Mouse (Mus musculus) CH12.LX (cell line): Measurements from ENCODE around the gene Shisa4. TPM values are rescaled to one million over a fixed set of nuclear protein-coding genes. Genes with fewer than 3 reads are reported as not detected.

Experiments
- DNase-seq: peaks from one replicate; pipeline ENCODE4 v3.0.0-alpha.2; 2013; ENCODE audit errors: extremely low read depth
- H3K27ac ChIP-seq: 2 replicates; pipeline ENCODE4 v1.5.1; 2012; ENCODE audit warnings: low read depth, mild to moderate bottlenecking, control low read depth, moderate library complexity; ENCODE audit not compliant: insufficient read depth
- H3K27me3 ChIP-seq: replicated peaks from 2 replicates; pipeline ENCODE3; 2012; ENCODE audit warnings: inconsistent platforms
- H3K36me3 ChIP-seq, 2 experiments: replicated peaks in 1 of 2; 2 replicates each; pipeline versions ENCODE3 to v1.6.1; 2012; ENCODE audit warnings: inconsistent platforms in 1 of 2, low read length in 1 of 2, mild to moderate bottlenecking in 1 of 2, mixed read lengths in 1 of 2, moderate library complexity in 1 of 2; ENCODE audit not compliant: control insufficient read depth in 1 of 2, insufficient read depth in 1 of 2
- H3K4me1 ChIP-seq, 2 experiments: 2 replicates each; pipeline ENCODE4 v1.6.1; 2012; ENCODE audit warnings: inconsistent platforms in 1 of 2, moderate library complexity in 1 of 2; ENCODE audit not compliant: insufficient read depth in 2 of 2, control insufficient read depth in 1 of 2
- H3K4me2 ChIP-seq: 2 replicates; pipeline ENCODE4 v1.6.1; 2012; ENCODE audit warnings: low read depth, mild to moderate bottlenecking, control low read depth; ENCODE audit not compliant: poor library complexity, insufficient read depth, severe bottlenecking
- H3K4me3 ChIP-seq, 3 experiments: fragments of 150-350 bp in 1 of 3; sonication (generic) in 1 of 3; replicated peaks in 1 of 3; 2 replicates each; pipeline versions ENCODE3 to v1.5.1; 2011 to 2012; ENCODE audit warnings: low read depth in 2 of 3, low read length in 2 of 3, mild to moderate bottlenecking in 2 of 3, moderate library complexity in 2 of 3, control low read depth in 1 of 3, improper control_type of control experiment in 1 of 3, inconsistent platforms in 1 of 3, mixed read lengths in 1 of 3; ENCODE audit not compliant: poor library complexity in 1 of 3
- H3K79me2 ChIP-seq: replicated peaks from 2 replicates; pipeline ENCODE4 v1.6.1; 2012; ENCODE audit warnings: mild to moderate bottlenecking, moderate library complexity; ENCODE audit not compliant: control insufficient read depth, poor library complexity, insufficient read depth, severe bottlenecking; ENCODE audit errors: extremely low read depth
- H3K9ac ChIP-seq: 2 replicates; pipeline ENCODE4 v1.6.1; 2012; ENCODE audit warnings: low read depth, mild to moderate bottlenecking, control low read depth, moderate library complexity; ENCODE audit not compliant: insufficient read depth
- H3K9me3 ChIP-seq: replicated peaks from 2 replicates; pipeline ENCODE3; 2012; ENCODE audit warnings: low read length, inconsistent platforms, mixed read lengths
- CHD1 ChIP-seq: IDR thresholded peaks from 2 replicates; pipeline ENCODE4 v1.6.1; 2012; ENCODE audit warnings: low read depth, low read length, improper control_type of control experiment, inconsistent platforms
- CHD2 ChIP-seq: IDR thresholded peaks from 2 replicates; pipeline ENCODE4 v1.6.1; 2011; ENCODE audit warnings: low read length, improper control_type of control experiment
- CTCF ChIP-seq, 2 experiments: IDR thresholded peaks in 1 of 2; conservative IDR thresholded peaks in 1 of 2; 2 replicates each; pipeline ENCODE4 v1.5.1; 2011 to 2012; ENCODE audit warnings: low read depth in 2 of 2, low read length in 2 of 2, improper control_type of control experiment in 1 of 2, inconsistent platforms in 1 of 2, mild to moderate bottlenecking in 1 of 2, moderate library complexity in 1 of 2
- E2F4 ChIP-seq: IDR thresholded peaks from 2 replicates; pipeline ENCODE4 v1.6.1; 2011; ENCODE audit warnings: low read depth, low read length, improper control_type of control experiment; ENCODE audit not compliant: insufficient replicate concordance
- ELF1 ChIP-seq: IDR thresholded peaks from 2 replicates; pipeline ENCODE4 v1.6.1; 2014; ENCODE audit warnings: low read depth, mild to moderate bottlenecking, inconsistent platforms, low read length, improper control_type of control experiment
- EP300 ChIP-seq: IDR thresholded peaks from 2 replicates; pipeline ENCODE4 v1.6.1; 2011; ENCODE audit warnings: low read length, improper control_type of control experiment
- IRF4 ChIP-seq: IDR thresholded peaks from 2 replicates; pipeline ENCODE4 v1.6.1; 2014; ENCODE audit warnings: low read depth, mild to moderate bottlenecking, inconsistent platforms, low read length, improper control_type of control experiment
- JUN ChIP-seq: IDR thresholded peaks from 2 replicates; pipeline ENCODE4 v1.6.1; 2011; ENCODE audit warnings: low read depth, mild to moderate bottlenecking, low read length, improper control_type of control experiment, moderate library complexity; ENCODE audit not compliant: insufficient read depth
- JUND ChIP-seq: conservative IDR thresholded peaks from 2 replicates; pipeline ENCODE4 v1.6.1; 2011; ENCODE audit warnings: low read depth, low read length, improper control_type of control experiment
- MAFK ChIP-seq: IDR thresholded peaks from 2 replicates; pipeline ENCODE4 v1.6.1; 2011; ENCODE audit warnings: low read length, improper control_type of control experiment; ENCODE audit not compliant: insufficient replicate concordance
- MEF2A ChIP-seq: IDR thresholded peaks from 2 replicates; pipeline ENCODE4 v1.6.1; 2014; ENCODE audit warnings: low read depth, mild to moderate bottlenecking, inconsistent platforms, low read length, improper control_type of control experiment, borderline replicate concordance
- MYC ChIP-seq: IDR thresholded peaks from 2 replicates; pipeline ENCODE4 v1.6.1; 2011; ENCODE audit warnings: low read depth, mild to moderate bottlenecking, improper control_type of control experiment, low read length
- NELFE ChIP-seq: IDR thresholded peaks from 2 replicates; pipeline ENCODE4 v1.6.1; 2011; ENCODE audit warnings: low read depth, low read length, improper control_type of control experiment
- NRF1 ChIP-seq: IDR thresholded peaks from 2 replicates; pipeline ENCODE4 v1.6.1; 2014; ENCODE audit warnings: low read depth, mild to moderate bottlenecking, inconsistent platforms, low read length, improper control_type of control experiment, moderate library complexity
- PAX5 ChIP-seq: IDR thresholded peaks from 2 replicates; pipeline ENCODE4 v1.6.1; 2012; ENCODE audit warnings: low read length, inconsistent platforms, mixed read lengths
- POLR2A ChIP-seq: IDR thresholded peaks from 2 replicates; pipeline ENCODE4 v1.6.1; 2011; ENCODE audit warnings: low read depth, mild to moderate bottlenecking, improper control_type of control experiment, low read length
- RAD21 ChIP-seq: IDR thresholded peaks from 2 replicates; pipeline ENCODE4 v1.6.1; 2011; ENCODE audit warnings: low read depth, mild to moderate bottlenecking, low read length, improper control_type of control experiment, moderate library complexity
- RCOR1 ChIP-seq: conservative IDR thresholded peaks from 2 replicates; pipeline ENCODE4 v1.6.1; 2012; ENCODE audit warnings: low read depth, mild to moderate bottlenecking, inconsistent platforms, low read length, improper control_type of control experiment
- SIN3A ChIP-seq: IDR thresholded peaks from 2 replicates; pipeline ENCODE4 v1.6.1; 2012; ENCODE audit warnings: low read length, improper control_type of control experiment, inconsistent platforms
- SMC3 ChIP-seq: IDR thresholded peaks from 2 replicates; pipeline ENCODE4 v1.6.1; 2011; ENCODE audit warnings: low read depth, low read length, improper control_type of control experiment
- TBP ChIP-seq: conservative IDR thresholded peaks from 2 replicates; pipeline ENCODE4 v1.6.1; 2011; ENCODE audit warnings: low read depth, low read length, improper control_type of control experiment
- TCF12 ChIP-seq: IDR thresholded peaks from 2 replicates; pipeline ENCODE4 v1.6.1; 2014; ENCODE audit warnings: low read depth, mild to moderate bottlenecking, inconsistent platforms, low read length, improper control_type of control experiment
- UBTF ChIP-seq: IDR thresholded peaks from 2 replicates; pipeline ENCODE4 v1.6.1; 2012; ENCODE audit warnings: low read depth, mild to moderate bottlenecking, inconsistent platforms, low read length, improper control_type of control experiment, moderate library complexity
- ZC3H11A ChIP-seq: IDR thresholded peaks from 2 replicates; pipeline ENCODE4 v1.6.1; 2012; ENCODE audit warnings: low read depth, mild to moderate bottlenecking, inconsistent platforms, low read length, improper control_type of control experiment
- ZKSCAN1 ChIP-seq: IDR thresholded peaks from 2 replicates; pipeline ENCODE4 v1.6.1; 2012; ENCODE audit warnings: low read depth, inconsistent platforms, low read length, improper control_type of control experiment, borderline replicate concordance
- ZMIZ1 ChIP-seq: IDR thresholded peaks from 2 replicates; pipeline ENCODE4 v1.6.1; 2012; ENCODE audit warnings: low read depth, mild to moderate bottlenecking, inconsistent platforms, low read length, improper control_type of control experiment
- ZNF384 ChIP-seq: IDR thresholded peaks from 2 replicates; pipeline ENCODE4 v1.6.1; 2012; ENCODE audit warnings: low read depth, low read length, improper control_type of control experiment, inconsistent platforms
- dilution Hi-C: fragments of 300-500 bp; cut with MboI; formaldehyde crosslinking; loops from 2 replicates; pipeline ENCODE4 v1.14.3; 2020; ENCODE audit warnings: low sequenced_read_pairs; ENCODE audit not compliant: extremely low pct_unique_long_range_greater_than_20kb, extremely low pct_ligation_motif_present
- in situ Hi-C: fragments of 300-500 bp; cut with MboI; formaldehyde crosslinking; loops from 3 replicates; pipeline ENCODE4 v1.14.3; 2019; ENCODE audit warnings: low sequenced_read_pairs, low pct_ligation_motif_present, low pct_unique_long_range_greater_than_20kb, mixed read lengths
- polyA plus RNA-seq: library from polyadenylated mRNA; unstranded; fragments of >175 nt; gene quantifications from 2 replicates; pipeline ENCODE4 v1.2.1, GENCODE M21; 2012; ENCODE audit warnings: low read depth; ENCODE audit not compliant: insufficient read length
- total RNA-seq, 2 experiments: library from RNA; depleted of rRNA; stranded (reverse); fragments of 300-350 nt in 1 of 2; fragments of >200 nt in 1 of 2; gene quantifications; 2 replicates each; pipeline ENCODE4 v1.2.3; 2012 to 2014

Gene Shisa4
- total and polyA plus RNA-seq, 3 experiments = 0.08 to 0.41 TPM; not detected in 1

DNA sequence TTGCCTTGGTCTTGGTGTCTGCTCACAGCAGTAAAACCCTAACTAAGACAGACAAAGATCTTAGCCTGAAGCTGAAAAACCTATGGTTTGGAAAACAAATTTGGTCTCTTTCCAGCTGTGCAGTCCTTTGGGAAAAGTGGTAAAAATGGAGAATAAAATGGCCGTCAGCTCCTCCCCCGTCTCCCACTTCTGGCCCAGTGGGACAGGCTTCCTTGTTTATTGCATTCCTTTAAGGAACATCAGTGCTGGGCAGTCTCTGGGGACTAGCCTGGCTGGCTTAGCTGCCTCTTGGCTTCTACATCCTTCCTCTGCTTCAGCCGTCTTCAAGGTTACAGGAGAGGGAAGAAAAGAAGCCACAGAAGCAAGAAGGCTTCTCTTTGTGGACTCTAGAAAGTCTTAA, 23.1 kb downstream of the Shisa4 start:
- in situ Hi-C loops = no loop called here
- peaks cover 3% of the 10 kb centered on the region for H3K27me3 ChIP-seq
- no peaks in the 10 kb centered on the region for H3K79me2 ChIP-seq
- H3K4me2 ChIP-seq = no peak overlapping the region
- H3K36me3 ChIP-seq = no peaks in the 10 kb centered on the region
- H3K4me3 ChIP-seq = no peak overlapping the region
- no peak overlapping the region for H3K27ac ChIP-seq
- DNase-seq = no peak
- TF ChIP-seq MEF2A = no peak
- TF ChIP-seq ZMIZ1 = no peak
- TF ChIP-seq NRF1 = no peak
- no peak for TF ChIP-seq CHD1
- TF ChIP-seq ZC3H11A = no peak
- no peak for TF ChIP-seq RCOR1
- TF ChIP-seq TBP = no peak
- TF ChIP-seq JUND = no peak
- TF ChIP-seq TCF12 = no peak
- no peak for TF ChIP-seq UBTF
- no peak for TF ChIP-seq POLR2A
- TF ChIP-seq E2F4 = no peak
- TF ChIP-seq SMC3 = no peak
- no peak for TF ChIP-seq EP300
- no peak for TF ChIP-seq ELF1
- no peak for TF ChIP-seq MAFK
- peaks cover 2% of the 10 kb centered on the region for H3K9me3 ChIP-seq
- dilution Hi-C loops = no loop called here
- H3K9ac ChIP-seq = no peak overlapping the region
- peaks cover 11 to 17% of the 10 kb centered on the region in 2 experiments for H3K4me1 ChIP-seq

DNA sequence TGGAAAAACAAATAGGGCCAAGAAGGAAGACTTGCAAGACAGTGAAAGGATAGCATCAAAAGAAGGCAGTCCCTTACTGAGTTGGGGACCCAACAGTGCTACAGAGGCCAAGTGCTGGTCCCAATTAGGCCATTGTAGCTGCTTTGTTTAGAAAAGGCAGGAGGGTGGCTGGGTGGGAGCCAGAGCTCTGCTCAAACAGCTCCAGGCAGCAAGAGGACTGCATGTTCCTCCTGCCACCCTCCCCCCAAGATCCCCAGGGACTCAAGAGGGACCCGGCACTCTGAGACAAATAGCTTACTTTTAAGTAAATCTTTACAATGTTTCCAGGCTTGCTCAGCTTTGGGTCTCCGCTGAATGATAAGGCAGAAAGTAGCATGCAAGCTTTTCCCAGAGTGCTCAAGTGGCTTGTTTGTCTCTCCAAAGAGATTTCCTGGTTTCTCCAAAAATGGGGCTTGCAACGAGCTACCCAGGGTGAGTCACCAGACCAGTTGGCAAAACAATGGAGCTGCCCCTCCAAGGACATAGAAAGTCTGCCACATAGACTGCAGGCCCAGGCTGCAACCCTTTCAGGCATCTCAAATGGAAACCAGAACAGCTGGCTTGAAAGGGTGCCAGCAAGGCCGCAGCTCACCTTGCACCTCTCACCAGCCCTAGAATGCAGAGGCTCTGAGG, 27.4 kb downstream of the Shisa4 start:
- TF ChIP-seq CTCF (conservative IDR thresholded peaks at IDR 0.05 in 1 of 2, IDR thresholded peaks at IDR 0.05 in 1 of 2; ENCODE audit: low read depth in 2 of 2, low read length in 2 of 2) (no peak), MAFK (no peak), SMC3 (no peak), MYC (no peak), NELFE (no peak), POLR2A (no peak), RAD21 (no peak), IRF4 (no peak), CHD2 (no peak), PAX5 (no peak), SIN3A (no peak), EP300 (no peak), JUN (no peak), ZKSCAN1 (no peak), ELF1 (no peak), TBP (no peak), ZNF384 (no peak), JUND (no peak)
- Histone ChIP-seq H3K27ac (no peak overlapping the region), H3K4me1 (peaks cover 18 to 26% of the 10 kb centered on the region in 2 experiments), H3K79me2 (no peaks in the 10 kb centered on the region), H3K4me2 (no peak overlapping the region), H3K4me3 (no peak overlapping the region), H3K9ac (no peak overlapping the region), H3K9me3 (peaks cover 2% of the 10 kb centered on the region), H3K36me3 (no peaks in the 10 kb centered on the region), H3K27me3 (no peaks in the 10 kb centered on the region)
- dilution Hi-C loops (no loop called here), in situ Hi-C loops (no loop called here)
- peak; percentile 34 for DNase-seq
